Mouse (Mus musculus) hindbrain, embryonic 13.5 days (tissue): ENCODE data around the gene Azin2. TPM values are rescaled to one million over a fixed set of nuclear protein-coding genes. Genes with fewer than 3 reads are reported as not detected.

Experiments
- ATAC-seq: fragments of 200-750 bp; cut with Nextera tagmentation; 2 replicates; pipeline ENCODE4 v1.8.0; 2017; ENCODE audit warnings: moderate TSS enrichment; ENCODE audit not compliant: low FRiP score
- H3K27ac ChIP-seq: fragments of 300-500 bp; sonication (generic); 2 replicates; pipeline ENCODE4 v1.5.1; 2015; ENCODE audit warnings: inconsistent platforms, mild to moderate bottlenecking, moderate library complexity
- H3K27me3 ChIP-seq: fragments of 300-500 bp; sonication (generic); 2 replicates; pipeline ENCODE4 v1.6.1; 2015; ENCODE audit warnings: mild to moderate bottlenecking, inconsistent platforms
- H3K36me3 ChIP-seq: fragments of 300-500 bp; sonication (generic); 2 replicates; pipeline ENCODE4 v1.6.1; 2015; ENCODE audit warnings: mild to moderate bottlenecking, inconsistent platforms
- H3K4me1 ChIP-seq: fragments of 300-500 bp; sonication (generic); replicated peaks from 2 replicates; pipeline ENCODE4 v1.6.1; 2015; ENCODE audit warnings: inconsistent platforms
- H3K4me2 ChIP-seq: fragments of 300-500 bp; sonication (generic); 2 replicates; pipeline ENCODE4 v1.6.1; 2015; ENCODE audit warnings: inconsistent platforms, mild to moderate bottlenecking, moderate library complexity
- H3K4me3 ChIP-seq: fragments of 300-500 bp; sonication (generic); 2 replicates; pipeline ENCODE4 v1.5.1; 2015; ENCODE audit warnings: mild to moderate bottlenecking, inconsistent platforms
- H3K9ac ChIP-seq: fragments of 300-500 bp; sonication (generic); 2 replicates; pipeline ENCODE4 v1.6.1; 2015; ENCODE audit warnings: mild to moderate bottlenecking, inconsistent platforms
- H3K9me3 ChIP-seq: fragments of 300-500 bp; sonication (generic); 2 replicates; pipeline ENCODE4 v1.6.1; 2016; ENCODE audit warnings: inconsistent platforms
- WGBS: fragments of 180-500 bp; shearing (Covaris S2); methylation state at CpG from one replicate; pipeline ENCODE4 v1.1.7; 2015; 5-methylcytosine and 5-hydroxymethylcytosine counted together
- polyA plus RNA-seq: library from polyadenylated mRNA; unstranded; fragments of >200 nt; fragmentation: Nextera tagmentation; extraction: Ambion mirVana; gene quantifications from 2 replicates; pipeline ENCODE4 v1.2.1, GENCODE M21; 2015

Gene Azin2
- polyA plus RNA-seq, 1 experiment from 2014 or later = 18.4 TPM

- H3K27me3 ChIP-seq = 0 out of 2 replicates have a peak, but pooled peaks cover 3% of the 10 kb centered on the region
- peaks cover 82% of the 10 kb centered on the region for H3K4me1 ChIP-seq
- no peak for ATAC-seq
- H3K9me3 ChIP-seq = no peaks in the 10 kb centered on the region
- H3K4me2 ChIP-seq = no peak overlapping the region
- WGBS = 92% methylated on average over 12 of the region's 12 CpGs
- H3K27ac ChIP-seq = peak overlapping the region; percentile 8; the same call in 1 of the 2 replicates
- H3K36me3 ChIP-seq = peaks cover 15% of the 10 kb centered on the region
- no peak overlapping the region for H3K4me3 ChIP-seq
- H3K9ac ChIP-seq = peak overlapping the region; percentile 13; the same call in 1 of the 2 replicates
These were observed 72.3 kb downstream of the Azin2 start for GRCm38 (mm10) chr4:128889752-128890630.

- Histone ChIP-seq H3K9ac (no peak overlapping the region; the same call in 1 of the 2 replicates), H3K4me3 (no peak overlapping the region), H3K4me1 (peaks cover 81% of the 10 kb centered on the region), H3K9me3 (no peaks in the 10 kb centered on the region), H3K4me2 (no peak overlapping the region; the same call in 1 of the 2 replicates), H3K36me3 (peaks cover 12% of the 10 kb centered on the region), H3K27me3 (0 out of 2 replicates have a peak, but pooled peaks cover 3% of the 10 kb centered on the region), H3K27ac (peak overlapping the region; percentile 76)
- no peak for ATAC-seq
- WGBS = 83% methylated on average over 6 of the region's 6 CpGs
These were observed 73.7 kb downstream of the Azin2 start for GRCm38 (mm10) chr4:128888436-128888990.

GRCm38 (mm10) chr4:128887641-128888091, 74.6 kb downstream of the Azin2 start:
- H3K27me3 ChIP-seq = 0 out of 2 replicates have a peak, but pooled peaks cover 3% of the 10 kb centered on the region
- peaks cover 84% of the 10 kb centered on the region for H3K4me1 ChIP-seq
- H3K27ac ChIP-seq = peak overlapping the region; percentile 76

GRCm38 (mm10) chr4:128887026-128887425, 75.2 kb downstream of the Azin2 start:
- H3K4me1 ChIP-seq = peaks cover 81% of the 10 kb centered on the region
- 0 out of 2 replicates have a peak, but pooled peaks cover 3% of the 10 kb centered on the region for H3K27me3 ChIP-seq
- no peak for ATAC-seq
- H3K27ac ChIP-seq = peak overlapping the region; percentile 76
- peak overlapping the region; percentile 35 for H3K4me2 ChIP-seq
- peak overlapping the region; percentile 60 for H3K9ac ChIP-seq
- peak overlapping the region; percentile 8; the same call in 1 of the 2 replicates for H3K4me3 ChIP-seq
- no peaks in the 10 kb centered on the region for H3K9me3 ChIP-seq
- WGBS = 63% methylated on average over 10 of the region's 10 CpGs
- H3K36me3 ChIP-seq = peaks cover 12% of the 10 kb centered on the region

More at GRCm38 (mm10) chr4:128887641-128888091, 74.6 kb downstream of the Azin2 start:
- Histone ChIP-seq H3K4me2 (peak overlapping the region; percentile 35), H3K4me3 (no peak overlapping the region), H3K9ac (peak overlapping the region; percentile 49), H3K36me3 (peaks cover 12% of the 10 kb centered on the region), H3K9me3 (no peaks in the 10 kb centered on the region)
- WGBS = 36% methylated on average over 9 of the region's 9 CpGs
- no peak; the same call in 1 of the 2 replicates for ATAC-seq

- ATAC-seq = no peak
- Histone ChIP-seq H3K27ac (peak overlapping the region; percentile 76), H3K27me3 (0 out of 2 replicates have a peak, but pooled peaks cover 3% of the 10 kb centered on the region), H3K36me3 (peaks cover 12% of the 10 kb centered on the region), H3K4me2 (peak overlapping the region; percentile 35), H3K9ac (peak overlapping the region; percentile 60), H3K9me3 (no peaks in the 10 kb centered on the region), H3K4me3 (peak overlapping the region; percentile 8), H3K4me1 (peaks cover 76% of the 10 kb centered on the region)
- WGBS = 16% methylated on average over 5 of the region's 5 CpGs
These were observed 75.7 kb downstream of the Azin2 start for GRCm38 (mm10) chr4:128886571-128886970.

GRCm38 (mm10) chr4:128885540-128885939, 76.7 kb downstream of the Azin2 start:
- H3K27ac ChIP-seq = no peak overlapping the region
- H3K4me3 ChIP-seq = no peak overlapping the region
- 91% methylated on average over 8 of the region's 8 CpGs for WGBS
- no peaks in the 10 kb centered on the region for H3K9me3 ChIP-seq
- H3K36me3 ChIP-seq = peaks cover 7% of the 10 kb centered on the region
- peak overlapping the region; percentile 88 for H3K4me2 ChIP-seq
- no peak for ATAC-seq
- H3K27me3 ChIP-seq = 0 out of 2 replicates have a peak, but pooled peaks cover 3% of the 10 kb centered on the region
- H3K4me1 ChIP-seq = peaks cover 66% of the 10 kb centered on the region
- no peak overlapping the region for H3K9ac ChIP-seq

- Histone ChIP-seq H3K4me1 (peaks cover 64% of the 10 kb centered on the region), H3K27ac (peak overlapping the region; percentile 93), H3K36me3 (peaks cover 7% of the 10 kb centered on the region), H3K9me3 (no peaks in the 10 kb centered on the region), H3K9ac (peak overlapping the region; percentile 96), H3K4me3 (peak overlapping the region; percentile 86), H3K4me2 (peak overlapping the region; percentile 88), H3K27me3 (0 out of 2 replicates have a peak, but pooled peaks cover 2% of the 10 kb centered on the region)
- ATAC-seq = 0 out of 2 replicates have a peak, but pooled peaks have one; percentile 10
- 48% methylated on average over 5 of the region's 5 CpGs for WGBS
These were observed 77.5 kb downstream of the Azin2 start for GRCm38 (mm10) chr4:128884711-128885095.

- H3K4me3 ChIP-seq = peak overlapping the region; percentile 86
- ATAC-seq = peak; percentile 58
- H3K27me3 ChIP-seq = no peaks in the 10 kb centered on the region
- H3K9me3 ChIP-seq = no peaks in the 10 kb centered on the region
- H3K36me3 ChIP-seq = peaks cover 7% of the 10 kb centered on the region
- H3K4me2 ChIP-seq = peak overlapping the region; percentile 88
- H3K27ac ChIP-seq = peak overlapping the region; percentile 93
- H3K4me1 ChIP-seq = peaks cover 66% of the 10 kb centered on the region
- WGBS = under 1% methylated on average over 93 of the region's 94 CpGs
- H3K9ac ChIP-seq = peak overlapping the region; percentile 96
These were observed 78.2 kb downstream of the Azin2 start for GRCm38 (mm10) chr4:128883801-128884710.

GRCm38 (mm10) chr4:128883379-128883781, 78.9 kb downstream of the Azin2 start, which contains the start of gene Trim62:
Gene Trim62, plus strand, starts transcription at chr4:128883580.
- H3K27ac ChIP-seq = peak within 1 kb of the TSS; percentile 93
- H3K36me3 ChIP-seq = peaks cover 4% of the 10 kb centered on the region; the same call in 1 of the 2 replicates
- H3K4me2 ChIP-seq = peak within 1 kb of the TSS; percentile 88
- H3K4me3 ChIP-seq = peak within 1 kb of the TSS; percentile 86
- under 1% methylated on average over 29 of the region's 37 CpGs for WGBS
- no peaks in the 10 kb centered on the region for H3K27me3 ChIP-seq
- peaks cover 66% of the 10 kb centered on the region for H3K4me1 ChIP-seq
- H3K9me3 ChIP-seq = no peaks in the 10 kb centered on the region
- H3K9ac ChIP-seq = peak within 1 kb of the TSS; percentile 96
- peak; percentile 68 for ATAC-seq
